Mouse (Mus musculus): ENCODE measurements around the gene Tcf20.

Tcf20 gene

DNA sequence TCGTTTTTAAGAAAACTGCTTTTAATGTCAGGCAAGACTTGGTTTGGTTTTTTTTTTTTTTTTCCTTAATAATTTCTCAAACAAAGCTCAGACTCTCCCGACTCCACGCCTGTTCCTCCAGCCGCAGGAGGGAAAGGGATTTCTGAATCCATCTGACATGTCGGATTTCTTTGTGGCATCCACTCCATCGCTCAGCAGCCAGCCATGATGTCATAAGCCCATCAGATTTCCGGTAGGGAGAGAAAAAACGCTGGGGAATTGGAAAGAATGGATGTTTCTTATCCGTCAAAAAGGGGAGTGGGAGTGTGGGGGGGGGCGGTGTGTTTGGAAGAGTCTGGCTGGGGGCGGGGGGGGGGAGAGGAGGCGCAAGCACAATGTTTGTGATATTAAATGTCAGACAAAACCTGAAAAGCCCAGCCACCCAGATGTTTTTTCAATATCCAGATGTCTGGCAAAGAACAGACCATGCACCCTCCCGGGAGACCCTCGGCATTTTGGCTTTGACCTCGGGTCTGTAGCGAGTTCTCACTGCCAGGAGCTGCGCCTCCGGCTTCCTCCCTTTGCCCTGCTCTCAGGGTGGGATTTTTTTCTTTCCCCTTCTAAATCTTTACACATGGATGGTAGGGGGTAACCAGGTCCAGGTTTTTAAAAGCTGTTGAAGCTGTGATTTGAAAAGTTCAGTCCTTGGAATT lies 4.8 kb downstream of the Tcf20 start:
- no peak for DNase-seq (ENCODE audit: low read depth, low spot score)
- Histone ChIP-seq H3K36me3 (ENCODE audit: control insufficient read depth, insufficient read depth, low read length, poor library complexity, severe bottlenecking) (no peaks in the 10 kb centered on the region), H3K27me3 (ENCODE audit: control insufficient read depth, insufficient read depth, low read length, poor library complexity, severe bottlenecking) (no peaks in the 10 kb centered on the region; the same call in 1 of the 2 replicates)

DNA sequence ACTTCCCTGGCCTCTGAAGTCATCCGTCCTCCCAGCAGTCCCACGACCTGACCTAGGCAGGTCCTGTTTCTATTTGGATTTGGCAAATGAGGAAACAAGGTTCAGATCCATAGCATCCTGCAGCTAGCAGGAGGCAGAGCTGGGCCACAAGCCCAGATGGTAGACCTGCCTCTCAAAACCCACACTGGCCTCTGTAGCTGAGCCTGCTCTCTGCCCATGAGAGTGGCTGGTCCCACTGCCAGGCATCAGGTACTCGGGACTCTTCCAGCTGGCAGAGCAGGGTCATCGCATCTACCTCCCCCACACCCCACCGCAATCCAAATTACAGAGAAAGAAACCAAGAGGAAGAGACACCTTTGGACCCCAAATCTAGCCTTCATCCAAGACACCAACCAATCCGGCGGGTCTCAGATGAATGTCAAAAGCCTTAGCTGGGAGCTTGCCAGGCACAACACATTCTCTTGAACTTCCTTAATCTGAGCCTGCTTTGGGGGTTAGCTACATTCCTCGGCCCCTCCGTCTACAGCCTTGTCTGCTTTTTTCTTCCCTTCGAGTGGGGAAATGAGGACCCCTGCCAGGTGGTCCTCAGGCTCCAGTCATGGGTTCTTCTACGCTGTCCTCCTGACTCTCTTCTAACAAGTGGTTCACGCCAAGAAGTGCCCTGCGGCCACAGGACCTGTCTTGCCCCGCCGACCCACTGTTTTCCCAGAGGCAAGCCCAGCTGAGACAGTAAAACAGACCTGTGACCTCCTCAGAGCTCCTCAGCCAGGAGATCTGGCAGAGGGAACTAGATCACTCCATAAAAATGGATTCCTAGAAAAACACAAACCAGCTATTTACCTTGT lies 5.8 kb downstream of the Tcf20 start:
- H3K27me3 ChIP-seq (ENCODE audit: control insufficient read depth, insufficient read depth, low read length, poor library complexity, severe bottlenecking), result no peaks in the 10 kb centered on the region; the same call in 1 of the 2 replicates
- DNase-seq (ENCODE audit: low read depth, low spot score), result no peak
- H3K36me3 ChIP-seq (ENCODE audit: control insufficient read depth, insufficient read depth, low read length, poor library complexity, severe bottlenecking), result no peaks in the 10 kb centered on the region

DNA sequence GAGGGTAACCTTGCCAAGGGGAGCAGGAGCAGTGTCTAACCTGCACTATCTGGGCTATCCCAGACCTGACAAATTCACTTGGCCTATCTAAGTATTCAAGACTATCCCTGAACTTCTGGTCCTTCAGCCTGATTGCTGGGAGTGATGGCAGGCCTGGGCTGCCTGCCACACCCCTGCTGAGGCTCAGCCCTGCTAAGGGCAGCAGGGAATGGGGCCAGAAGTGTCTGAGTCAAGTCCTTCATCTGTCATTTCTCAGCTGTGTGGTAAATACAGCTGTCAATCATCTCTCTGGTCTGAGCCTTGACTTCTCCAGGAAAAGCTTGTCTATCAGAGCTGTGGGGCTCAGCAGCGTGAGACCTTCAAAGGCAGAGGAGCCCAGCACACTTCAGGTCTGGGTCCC lies 8.1 kb downstream of the Tcf20 start:
- DNase-seq (ENCODE audit: low read depth, low spot score), result no peak
- H3K36me3 ChIP-seq (ENCODE audit: control insufficient read depth, insufficient read depth, low read length, poor library complexity, severe bottlenecking), result no peaks in the 10 kb centered on the region
- H3K27me3 ChIP-seq (ENCODE audit: control insufficient read depth, insufficient read depth, low read length, poor library complexity, severe bottlenecking), result no peaks in the 10 kb centered on the region

DNA sequence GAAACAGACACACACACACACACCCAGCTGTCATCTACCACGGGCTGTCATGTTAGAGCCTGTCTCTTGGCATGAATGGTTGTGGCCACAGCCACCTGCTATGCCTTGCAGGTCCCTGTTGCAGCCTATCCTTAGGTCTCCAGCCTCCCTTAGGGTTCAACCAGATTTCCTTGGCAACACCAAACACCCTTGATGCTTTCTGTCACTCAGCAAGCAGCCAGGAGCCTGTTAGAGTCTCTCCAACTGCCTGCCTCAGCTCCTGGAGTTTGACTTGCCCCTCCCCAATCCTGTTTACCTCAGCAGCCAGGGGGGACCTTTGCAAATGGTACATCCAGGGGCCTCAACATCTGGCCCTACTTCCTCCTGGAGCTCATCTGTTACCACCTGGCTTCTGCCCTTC lies 13.2 kb downstream of the Tcf20 start:
- no peak for DNase-seq (ENCODE audit: low read depth, low spot score)
- no peaks in the 10 kb centered on the region for H3K27me3 ChIP-seq (ENCODE audit: control insufficient read depth, insufficient read depth, low read length, poor library complexity, severe bottlenecking)
- H3K36me3 ChIP-seq (ENCODE audit: control insufficient read depth, insufficient read depth, low read length, poor library complexity, severe bottlenecking), result no peaks in the 10 kb centered on the region

DNA sequence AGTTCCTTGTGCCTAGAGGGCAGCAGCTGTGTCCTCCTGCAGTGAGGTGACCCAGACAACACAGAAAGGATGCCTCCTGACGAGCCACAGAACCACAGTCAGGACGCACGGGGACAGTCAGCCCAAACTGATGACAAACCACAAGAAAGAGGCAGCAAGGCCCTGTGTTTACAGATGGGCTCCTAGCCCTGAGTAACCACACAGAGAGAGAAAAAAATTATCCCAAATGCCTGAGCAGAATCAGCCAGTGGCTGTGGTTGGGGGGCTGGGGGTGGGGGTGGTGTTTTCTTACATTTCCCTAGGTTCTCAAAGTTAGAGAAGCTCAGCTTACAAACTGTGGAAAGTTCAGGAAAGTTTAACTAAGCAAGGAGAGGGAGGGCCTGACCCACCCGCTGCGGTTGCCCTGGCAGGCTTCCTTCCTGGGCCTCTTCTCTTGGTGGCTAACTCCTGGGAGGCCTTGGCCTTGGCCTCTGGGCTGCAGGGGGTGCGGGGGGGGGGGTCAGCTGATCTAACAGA lies 18.4 kb downstream of the Tcf20 start:
- H3K27me3 ChIP-seq (ENCODE audit: control insufficient read depth, insufficient read depth, low read length, poor library complexity, severe bottlenecking), result no peaks in the 10 kb centered on the region
- no peaks in the 10 kb centered on the region for H3K36me3 ChIP-seq (ENCODE audit: control insufficient read depth, insufficient read depth, low read length, poor library complexity, severe bottlenecking)
- no peak for DNase-seq (ENCODE audit: low read depth, low spot score)

DNA sequence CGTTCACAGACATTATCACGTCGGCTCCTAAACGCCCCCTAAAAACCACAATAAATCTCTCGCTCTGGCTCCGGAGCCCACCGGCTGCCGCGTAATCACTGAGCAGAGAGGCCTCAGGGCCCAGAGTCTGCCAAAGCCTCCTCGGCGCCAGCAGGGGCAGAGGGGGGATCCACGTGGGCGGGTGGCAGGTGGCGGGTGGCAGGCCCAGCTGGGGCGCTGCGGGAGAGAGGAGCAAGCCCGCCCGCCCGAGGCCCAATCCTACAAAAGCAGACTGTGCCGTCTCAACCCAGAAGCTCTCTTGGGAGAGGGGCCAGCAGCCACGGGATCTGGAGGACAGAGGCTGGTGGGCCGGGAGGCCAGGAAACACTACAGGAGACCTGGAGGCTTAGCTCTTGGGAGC lies 19.2 kb downstream of the Tcf20 start:
- peak; percentile 23 for DNase-seq (ENCODE audit: low read depth, low spot score)
- Histone ChIP-seq H3K27me3 (ENCODE audit: control insufficient read depth, insufficient read depth, low read length, poor library complexity, severe bottlenecking) (no peaks in the 10 kb centered on the region), H3K36me3 (ENCODE audit: control insufficient read depth, insufficient read depth, low read length, poor library complexity, severe bottlenecking) (no peaks in the 10 kb centered on the region)

DNA sequence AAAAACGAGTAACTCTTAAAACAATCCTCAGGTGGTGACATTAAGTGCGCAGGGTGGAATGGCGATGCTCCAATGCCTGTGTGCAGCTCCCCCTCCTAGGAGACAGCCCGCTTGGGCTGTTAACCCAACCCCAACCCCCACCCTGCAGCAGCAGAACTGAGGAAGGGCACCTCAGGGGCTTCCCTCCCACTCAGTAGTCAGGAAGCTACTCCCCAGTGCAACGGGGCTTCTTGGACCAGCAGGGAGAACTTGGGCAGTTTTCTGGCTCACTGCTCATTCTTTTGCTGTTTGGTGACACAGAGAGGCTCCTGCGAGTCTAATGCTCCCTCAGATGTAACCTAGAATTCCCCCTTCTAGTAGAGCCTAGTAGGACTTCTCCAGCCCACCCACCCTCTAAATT lies 19.7 kb downstream of the Tcf20 start:
- no peak for DNase-seq (ENCODE audit: low read depth, low spot score)
- Histone ChIP-seq H3K27me3 (ENCODE audit: control insufficient read depth, insufficient read depth, low read length, poor library complexity, severe bottlenecking) (no peaks in the 10 kb centered on the region), H3K36me3 (ENCODE audit: control insufficient read depth, insufficient read depth, low read length, poor library complexity, severe bottlenecking) (no peaks in the 10 kb centered on the region)

DNA sequence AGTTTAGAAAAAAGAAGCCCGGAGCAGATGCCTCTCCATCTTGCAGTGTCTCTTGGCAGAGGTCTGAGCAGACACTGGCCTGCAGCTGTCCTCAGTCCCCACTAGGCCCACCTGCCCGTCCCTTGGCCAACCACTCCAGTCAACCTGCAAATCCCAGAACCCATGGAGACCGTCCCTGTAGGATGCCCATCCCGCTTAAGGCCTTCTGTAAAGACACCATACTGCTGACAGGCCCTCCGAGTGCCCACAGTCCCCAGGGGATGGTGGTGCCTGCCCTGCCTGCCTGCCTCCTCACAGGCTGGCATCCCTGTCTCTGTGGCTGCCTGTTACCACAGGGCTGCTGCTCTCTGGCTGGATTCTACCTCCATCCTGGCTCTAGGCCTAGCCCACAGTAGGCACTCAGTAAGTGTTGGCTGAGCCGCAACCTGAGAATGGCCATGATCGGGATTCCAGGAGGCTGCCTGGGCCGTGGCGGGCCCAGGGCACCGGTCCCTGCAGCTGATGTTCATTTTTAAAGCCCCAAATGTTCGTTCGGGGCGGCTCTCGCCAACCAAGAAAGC lies 23.3 kb downstream of the Tcf20 start:
- H3K36me3 ChIP-seq (ENCODE audit: control insufficient read depth, insufficient read depth, low read length, poor library complexity, severe bottlenecking), result no peaks in the 10 kb centered on the region
- DNase-seq (ENCODE audit: low read depth, low spot score), result no peak
- no peaks in the 10 kb centered on the region; the same call in 1 of the 2 replicates for H3K27me3 ChIP-seq (ENCODE audit: control insufficient read depth, insufficient read depth, low read length, poor library complexity, severe bottlenecking)

DNA sequence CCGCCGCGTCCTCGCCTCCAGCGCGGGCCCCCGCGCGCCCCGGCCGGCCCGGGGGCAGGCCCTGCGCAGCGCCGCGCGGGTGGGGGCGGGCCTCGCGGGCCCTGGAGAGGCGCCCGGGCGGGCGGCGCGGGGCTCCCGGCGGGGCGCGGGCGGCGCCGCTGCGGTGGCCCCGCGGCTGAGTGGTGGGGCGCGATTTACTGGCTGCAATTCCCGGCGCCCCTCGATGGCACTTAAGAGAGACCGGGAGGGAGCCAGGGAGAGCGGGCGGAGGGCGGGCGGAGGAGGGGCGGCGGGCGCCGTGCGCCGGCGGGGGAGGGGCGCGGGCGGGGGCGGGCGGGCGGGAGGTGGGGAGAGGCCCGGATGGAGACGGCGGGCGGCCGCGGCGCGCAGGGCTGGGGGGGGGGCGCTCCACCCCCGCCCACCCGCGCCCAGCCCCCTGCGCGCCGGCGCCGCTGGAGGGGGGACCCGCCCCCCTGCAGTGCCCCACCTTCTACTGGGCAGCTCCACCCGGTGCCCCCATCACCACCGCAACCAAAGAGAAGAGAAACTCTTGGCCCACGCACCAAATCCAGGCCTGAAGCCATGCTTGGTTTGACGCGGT lies 24.0 kb downstream of the Tcf20 start:
- Histone ChIP-seq H3K27me3 (ENCODE audit: control insufficient read depth, insufficient read depth, low read length, poor library complexity, severe bottlenecking) (no peaks in the 10 kb centered on the region; the same call in 1 of the 2 replicates), H3K36me3 (ENCODE audit: control insufficient read depth, insufficient read depth, low read length, poor library complexity, severe bottlenecking) (no peaks in the 10 kb centered on the region)
- DNase-seq (ENCODE audit: low read depth, low spot score), result peak; percentile 27

DNA sequence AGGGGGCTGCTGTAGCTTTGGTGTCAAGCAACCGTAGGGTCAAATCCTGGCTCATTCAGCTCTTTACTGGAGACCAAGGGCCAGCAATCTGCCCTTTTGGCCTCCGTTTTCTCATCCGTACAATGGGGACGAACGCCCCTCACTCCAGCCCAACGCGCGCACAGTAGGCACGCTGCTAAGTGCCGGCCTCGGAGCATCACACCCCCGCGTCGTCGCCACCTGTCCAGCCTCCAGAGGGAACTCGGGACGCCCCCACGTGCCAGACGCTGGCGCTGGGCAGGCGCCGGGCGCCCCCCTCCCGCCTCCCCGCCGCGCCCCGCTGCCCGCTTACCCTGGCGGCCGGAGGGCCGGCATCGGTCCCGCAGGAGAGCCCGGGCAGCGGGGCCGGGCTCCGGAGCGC lies 24.6 kb downstream of the Tcf20 start:
- Histone ChIP-seq H3K27me3 (ENCODE audit: control insufficient read depth, insufficient read depth, low read length, poor library complexity, severe bottlenecking) (no peaks in the 10 kb centered on the region; the same call in 1 of the 2 replicates), H3K36me3 (ENCODE audit: control insufficient read depth, insufficient read depth, low read length, poor library complexity, severe bottlenecking) (no peaks in the 10 kb centered on the region)
- no peak for DNase-seq (ENCODE audit: low read depth, low spot score)

DNA sequence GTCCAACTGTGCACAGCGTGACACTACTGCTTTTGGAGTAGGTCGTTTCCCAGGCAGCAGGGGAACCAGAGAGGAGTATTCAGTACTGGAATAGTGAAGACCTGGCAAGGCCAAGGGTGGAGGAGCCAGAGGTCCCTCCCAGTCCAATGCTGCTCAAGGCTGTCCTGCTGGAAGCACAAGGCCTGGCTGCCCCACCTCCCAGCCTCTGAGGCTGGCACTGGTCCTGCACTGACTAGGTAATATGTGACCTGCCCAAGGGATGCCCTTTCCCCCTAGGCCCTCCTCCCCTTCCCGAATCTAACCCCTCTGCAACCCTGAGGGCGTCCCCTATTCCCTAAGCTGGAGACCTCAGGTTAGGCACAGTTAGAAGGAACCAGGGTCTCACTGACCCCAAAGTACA lies 25.1 kb downstream of the Tcf20 start:
- no peak for DNase-seq (ENCODE audit: low read depth, low spot score)
- Histone ChIP-seq H3K27me3 (ENCODE audit: control insufficient read depth, insufficient read depth, low read length, poor library complexity, severe bottlenecking) (no peaks in the 10 kb centered on the region; the same call in 1 of the 2 replicates), H3K36me3 (ENCODE audit: control insufficient read depth, insufficient read depth, low read length, poor library complexity, severe bottlenecking) (no peaks in the 10 kb centered on the region)

DNA sequence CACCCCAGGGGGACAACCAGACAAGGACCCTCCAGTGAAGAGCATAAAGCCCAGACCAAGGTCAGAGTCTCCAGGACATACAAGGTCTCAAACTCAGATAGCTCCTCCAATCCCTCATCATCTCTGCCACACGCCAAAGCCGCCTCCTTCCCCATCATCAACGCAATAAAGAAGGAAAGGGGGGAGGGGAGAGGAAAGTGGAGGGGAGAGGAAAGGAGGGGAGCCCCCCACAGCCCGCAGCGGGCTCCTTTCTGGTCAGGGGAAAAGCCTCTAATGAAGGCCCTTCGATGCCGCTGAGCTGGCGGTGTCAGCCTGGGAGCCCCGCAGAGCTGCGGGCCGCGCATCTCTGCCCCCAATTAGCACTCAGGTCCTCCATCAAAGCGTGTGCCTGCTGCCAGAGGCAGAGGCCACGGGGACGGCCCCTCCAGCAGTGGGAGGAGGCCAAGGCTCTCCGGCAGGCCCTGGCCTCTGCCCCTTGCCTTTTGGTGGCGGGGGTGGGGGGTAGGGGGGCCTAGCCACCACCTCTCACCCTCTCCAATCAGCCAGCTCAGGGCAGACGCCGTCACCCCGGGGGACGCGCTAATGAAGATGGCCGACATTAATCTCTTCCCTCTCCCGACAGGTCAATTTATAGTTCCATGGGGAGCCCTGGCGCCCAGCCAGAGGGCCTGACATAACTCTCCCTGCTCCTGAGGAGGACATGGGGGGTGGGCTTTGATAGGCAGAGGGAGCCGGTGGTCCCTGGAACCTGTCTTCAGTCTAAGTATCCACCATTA lies 26.7 kb downstream of the Tcf20 start:
- no peak for DNase-seq (ENCODE audit: low read depth, low spot score)
- no peaks in the 10 kb centered on the region for H3K36me3 ChIP-seq (ENCODE audit: control insufficient read depth, insufficient read depth, low read length, poor library complexity, severe bottlenecking)
- H3K27me3 ChIP-seq (ENCODE audit: control insufficient read depth, insufficient read depth, low read length, poor library complexity, severe bottlenecking), result no peaks in the 10 kb centered on the region; the same call in 1 of the 2 replicates

DNA sequence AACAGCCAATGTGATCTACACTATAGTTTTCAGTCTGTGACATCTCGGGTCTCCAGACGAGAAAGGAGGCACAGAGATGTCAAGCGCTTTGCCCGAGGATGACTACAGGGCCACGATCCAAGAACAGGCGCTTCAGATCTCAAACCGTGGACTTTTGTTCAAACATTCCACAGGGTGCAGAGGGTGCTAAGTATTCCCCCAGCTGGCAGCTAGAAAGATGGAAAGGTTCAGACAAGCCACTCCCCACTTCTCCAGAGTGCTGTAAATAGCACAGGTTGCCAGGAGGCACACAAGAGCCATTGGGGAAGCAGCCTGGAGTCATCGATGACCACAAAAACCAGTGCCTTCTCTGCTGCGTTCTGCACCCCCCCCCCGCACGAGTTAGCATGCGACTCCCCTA lies 28.5 kb downstream of the Tcf20 start:
- Histone ChIP-seq H3K36me3 (ENCODE audit: control insufficient read depth, insufficient read depth, low read length, poor library complexity, severe bottlenecking) (no peaks in the 10 kb centered on the region), H3K27me3 (ENCODE audit: control insufficient read depth, insufficient read depth, low read length, poor library complexity, severe bottlenecking) (no peaks in the 10 kb centered on the region; the same call in 1 of the 2 replicates)
- DNase-seq (ENCODE audit: low read depth, low spot score), result no peak

DNA sequence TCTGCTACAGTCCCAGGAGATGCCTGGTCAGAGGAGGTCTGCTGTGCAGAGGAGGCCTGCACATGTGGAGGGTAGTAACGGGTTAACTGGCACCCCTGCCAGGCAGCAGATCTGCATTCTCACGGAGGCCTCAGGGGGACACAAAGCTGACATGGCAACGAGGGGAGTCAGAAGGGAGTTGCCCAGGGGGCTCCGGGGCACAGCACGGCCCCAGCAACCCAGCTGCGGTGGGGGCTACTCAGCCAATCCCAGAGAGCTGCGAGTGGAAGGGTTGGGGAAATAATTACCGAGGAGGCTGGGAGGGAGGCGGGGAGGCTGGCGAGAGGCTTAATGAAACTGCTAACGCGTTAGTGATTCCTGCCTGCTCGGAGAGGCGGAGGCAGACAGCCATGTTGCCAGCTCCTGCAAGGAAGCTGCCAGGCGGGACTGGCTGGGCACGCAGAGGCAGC lies 29.4 kb downstream of the Tcf20 start:
- Histone ChIP-seq H3K36me3 (ENCODE audit: control insufficient read depth, insufficient read depth, low read length, poor library complexity, severe bottlenecking) (no peaks in the 10 kb centered on the region), H3K27me3 (ENCODE audit: control insufficient read depth, insufficient read depth, low read length, poor library complexity, severe bottlenecking) (no peaks in the 10 kb centered on the region; the same call in 1 of the 2 replicates)
- no peak for DNase-seq (ENCODE audit: low read depth, low spot score)
